Mouse (Mus musculus) right cerebral cortex, postnatal 4 days (tissue): Measurements from ENCODE around the gene Top2a.

Experiments
- DNase-seq: peaks from one replicate; pipeline ENCODE4 v3.0.0-alpha.2; 2022

The Top2a gene

DNA sequence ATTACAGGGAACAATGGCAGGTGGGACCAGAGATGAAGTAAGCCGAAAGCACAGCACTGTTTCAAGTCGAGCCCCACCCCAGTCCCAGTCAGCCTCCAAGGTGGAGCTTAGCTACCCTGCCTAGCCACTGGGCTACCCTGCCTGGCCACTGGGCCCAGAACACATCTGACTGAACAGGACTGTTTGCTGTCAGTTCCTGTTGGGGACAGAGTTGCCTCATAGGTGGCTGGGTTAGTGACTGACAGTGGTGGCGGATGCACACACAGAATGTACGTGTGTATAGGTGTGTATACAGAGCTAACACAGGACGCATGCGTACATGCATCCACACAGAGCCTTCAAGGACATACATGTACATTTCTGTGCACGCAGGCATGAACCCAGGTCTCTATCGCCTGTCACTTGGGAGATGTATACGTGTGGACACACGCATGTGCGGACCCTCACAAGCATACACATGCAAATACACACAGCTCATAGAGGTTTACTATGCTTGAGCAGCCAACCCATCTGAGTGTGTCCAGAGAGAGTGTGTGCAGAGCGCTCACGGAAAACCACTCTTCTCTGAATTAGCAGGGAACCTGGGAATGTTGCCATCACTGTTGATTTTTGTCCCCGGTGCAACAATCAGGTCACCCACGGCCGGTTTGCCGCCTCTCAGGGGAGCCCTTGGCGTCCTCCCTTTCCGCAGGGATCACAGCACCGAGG lies 42.5 kb downstream of the Top2a start:
- no peak for DNase-seq

GRCm38 (mm10) chr11:98979356-98979755 lies 44.6 kb downstream of the Top2a start:
- DNase-seq = no peak

- DNase-seq = no peak
Observed at GRCm38 (mm10) chr11:98978526-98979148, 45.4 kb downstream of the Top2a start.

DNA sequence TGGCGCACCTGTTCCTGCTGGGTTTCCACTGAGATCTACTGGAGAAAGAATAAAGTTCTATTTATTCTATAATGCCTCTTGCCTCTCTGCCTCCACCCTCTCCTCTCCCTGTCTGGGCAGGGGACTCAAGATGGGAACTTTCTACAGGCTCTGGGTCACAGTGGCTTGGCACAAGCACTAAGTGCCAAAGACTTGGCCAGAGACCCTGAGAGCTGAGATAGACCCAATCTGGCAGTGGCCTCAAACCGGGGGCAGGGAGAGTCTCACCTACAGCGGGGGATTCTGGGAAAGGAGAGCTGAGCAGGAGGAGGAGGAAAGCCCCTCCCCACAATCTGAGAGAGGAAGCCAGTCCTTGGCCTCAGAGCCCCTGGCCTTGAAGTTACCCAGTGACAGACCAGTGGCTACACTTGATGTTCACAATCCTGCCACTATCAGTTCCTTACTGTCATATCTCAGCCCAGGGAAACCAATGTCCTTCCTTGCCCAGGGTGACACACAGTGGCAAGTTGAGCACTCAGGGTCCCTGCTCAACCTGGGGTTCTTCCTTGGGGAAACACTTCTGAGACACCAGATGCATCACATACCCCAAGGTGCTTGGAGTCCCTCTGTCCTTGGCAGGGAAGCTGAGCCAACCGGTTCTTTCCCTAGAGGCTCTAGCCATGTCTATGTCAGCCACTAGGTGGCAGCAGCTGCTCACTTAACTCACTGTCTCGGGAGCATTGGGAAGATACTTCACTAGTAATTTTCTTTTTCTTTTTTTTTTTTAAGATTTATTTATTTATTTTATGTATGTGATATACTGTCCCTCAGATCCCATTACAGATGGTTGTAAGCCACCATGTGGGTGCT lies 48.9 kb downstream of the Top2a start:
- DNase-seq = peak; percentile 91

GRCm38 (mm10) chr11:98974213-98974612 lies 49.8 kb downstream of the Top2a start:
- DNase-seq = no peak

DNA sequence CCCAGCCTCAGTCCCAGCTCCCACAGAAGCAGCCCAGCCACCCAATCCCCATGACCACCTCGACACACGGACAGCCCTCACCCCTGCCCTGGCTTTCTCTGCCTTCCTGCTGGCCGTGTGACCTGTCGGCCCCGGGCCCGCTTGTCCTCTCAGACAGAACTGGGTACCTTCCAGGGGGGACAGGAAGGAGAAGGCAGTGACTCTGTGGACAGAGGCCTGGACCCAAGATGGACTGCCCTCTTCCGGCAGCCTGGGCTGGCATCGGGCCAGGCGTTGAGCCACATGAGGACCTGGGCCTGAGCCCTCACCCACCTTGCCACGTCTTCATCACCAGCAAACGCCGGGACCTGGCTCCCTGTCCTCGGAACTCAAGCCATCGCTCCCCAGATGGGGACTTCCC lies 50.4 kb downstream of the Top2a start:
- no peak for DNase-seq

- no peak for DNase-seq
Observed at GRCm38 (mm10) chr11:98972801-98973360, 51.1 kb downstream of the Top2a start.

DNA sequence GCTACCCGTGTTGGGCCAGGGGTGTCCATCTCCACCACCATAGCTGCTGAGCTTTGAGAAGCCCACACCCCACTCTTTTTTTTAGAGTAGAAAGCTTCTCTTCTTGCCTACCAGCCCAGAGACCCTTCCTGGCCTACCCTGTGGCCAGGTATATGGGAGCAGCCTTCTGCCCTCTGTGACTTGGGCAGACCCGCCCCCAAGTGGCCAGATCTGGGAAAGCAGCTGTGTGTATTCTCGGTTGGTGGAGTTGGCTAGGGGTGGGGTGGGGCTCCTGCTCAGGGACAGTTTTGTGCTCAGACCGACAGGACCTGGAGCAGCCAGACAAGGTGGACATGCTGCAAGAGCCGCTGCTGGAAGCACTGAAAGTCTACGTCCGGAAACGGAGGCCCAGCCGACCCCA lies 51.8 kb downstream of the Top2a start:
- DNase-seq = peak; percentile 83

- peak; percentile 74 for DNase-seq
Observed at GRCm38 (mm10) chr11:98971316-98972031, 52.5 kb downstream of the Top2a start.

DNA sequence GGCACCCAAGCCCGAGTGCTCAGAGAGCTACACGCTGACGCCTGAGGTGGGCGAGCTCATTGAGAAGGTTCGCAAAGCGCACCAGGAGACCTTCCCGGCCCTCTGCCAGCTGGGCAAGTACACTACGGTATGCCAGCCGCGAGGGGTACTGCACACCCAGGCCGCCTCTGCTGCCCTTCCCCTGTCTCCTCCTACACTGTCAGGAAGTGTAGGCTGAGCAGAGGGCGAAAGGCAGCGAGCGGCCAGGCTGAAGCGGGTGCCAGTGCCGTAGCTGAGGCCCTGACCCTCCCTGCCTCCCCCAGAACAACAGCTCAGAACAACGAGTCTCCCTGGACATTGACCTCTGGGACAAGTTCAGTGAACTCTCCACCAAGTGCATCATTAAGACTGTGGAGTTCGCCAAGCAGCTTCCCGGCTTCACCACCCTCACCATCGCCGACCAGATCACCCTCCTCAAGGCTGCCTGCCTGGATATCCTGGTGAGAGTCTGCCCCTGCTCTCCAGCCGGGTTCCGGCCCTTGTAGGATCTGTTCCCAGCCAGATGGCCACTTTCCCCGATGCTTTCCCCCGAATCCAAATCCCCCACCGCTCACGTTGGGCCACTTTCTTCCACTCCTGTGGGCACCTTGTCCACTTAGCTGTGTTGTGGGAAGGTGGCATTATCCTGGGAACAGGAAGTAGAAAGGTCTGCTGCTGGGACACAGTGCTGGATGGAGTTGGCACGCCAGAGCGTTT lies 53.6 kb downstream of the Top2a start:
- DNase-seq = peak; percentile 47

DNA sequence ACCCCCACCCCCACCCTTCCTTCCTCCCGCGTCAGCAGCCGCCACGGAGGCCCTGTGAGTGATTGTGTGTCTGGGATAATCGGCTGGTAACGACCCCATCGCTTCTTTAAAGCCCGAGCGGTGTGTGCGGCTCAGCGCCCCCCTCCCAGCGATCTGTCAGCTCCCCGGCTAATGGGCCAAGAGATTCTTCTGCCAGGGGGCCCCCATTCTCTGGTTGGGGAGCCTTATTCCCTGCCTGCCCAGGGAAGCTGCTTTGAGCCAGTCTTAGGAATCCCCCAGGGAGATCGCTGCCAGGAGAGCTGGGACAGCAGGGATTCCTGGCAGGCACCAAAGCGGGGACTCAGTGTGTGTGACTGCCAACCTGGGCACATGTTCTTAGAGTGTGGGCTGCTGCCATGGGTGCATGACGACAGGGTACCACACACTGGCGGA lies 54.5 kb downstream of the Top2a start:
- peak; percentile 70 for DNase-seq

DNA sequence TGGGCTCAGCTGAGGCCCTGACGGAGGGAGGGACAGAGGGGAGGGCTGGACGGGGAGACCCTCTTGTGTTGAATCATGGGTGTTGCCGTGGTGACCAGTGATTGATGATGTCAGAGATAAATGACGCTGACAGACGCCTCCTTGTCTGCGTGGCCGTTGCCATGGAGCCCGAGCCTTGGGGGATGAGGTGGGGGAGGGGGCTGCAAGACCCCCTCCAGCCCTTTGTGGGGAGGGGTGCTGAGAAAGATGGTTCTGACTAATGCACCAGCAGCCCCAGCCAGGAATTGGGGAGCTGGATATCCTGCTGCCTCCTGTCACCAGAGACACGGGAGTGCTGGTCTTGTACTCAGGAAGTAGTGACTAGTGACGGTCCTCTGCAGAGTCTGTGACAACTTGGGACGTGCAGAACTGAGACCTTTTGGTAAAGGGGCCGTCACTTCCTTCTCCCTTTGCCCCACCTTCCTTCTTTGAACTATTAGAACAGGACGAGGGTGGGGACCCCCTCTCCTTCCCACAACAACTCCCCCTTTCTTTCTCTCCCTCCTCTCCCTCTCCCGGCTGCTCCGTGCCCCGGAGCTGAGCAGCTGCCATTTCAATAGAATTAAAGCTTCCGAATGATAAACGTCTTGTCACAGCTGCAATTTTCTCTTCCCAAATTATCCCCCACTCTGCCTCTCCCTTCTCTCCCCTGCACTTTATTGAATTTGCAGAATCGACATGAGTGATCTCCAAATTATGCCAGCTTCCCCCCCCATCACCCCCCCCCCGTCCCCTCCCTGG lies 55.1 kb downstream of the Top2a start:
- DNase-seq = peak; percentile 39

DNA sequence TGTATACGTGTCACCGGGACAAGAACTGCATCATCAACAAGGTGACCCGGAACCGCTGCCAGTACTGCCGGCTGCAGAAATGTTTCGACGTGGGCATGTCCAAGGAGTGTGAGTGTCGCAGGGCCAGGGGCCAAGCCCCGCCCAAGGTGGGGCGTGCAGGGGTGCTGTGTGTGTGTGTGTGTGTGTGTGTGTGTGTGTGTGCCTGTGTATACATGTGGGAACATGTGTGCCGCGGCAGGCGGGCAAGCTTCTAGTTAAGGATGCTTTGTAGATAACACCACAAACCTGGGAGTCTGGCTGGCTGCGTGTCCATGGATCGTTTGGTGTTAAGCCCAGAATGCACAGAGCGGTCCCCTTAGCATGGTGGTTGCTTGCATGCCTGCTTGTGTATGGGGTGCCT lies 55.9 kb downstream of the Top2a start:
- DNase-seq = no peak

- DNase-seq = peak; percentile 67
Observed at GRCm38 (mm10) chr11:98966499-98967141, 57.4 kb downstream of the Top2a start.

DNA sequence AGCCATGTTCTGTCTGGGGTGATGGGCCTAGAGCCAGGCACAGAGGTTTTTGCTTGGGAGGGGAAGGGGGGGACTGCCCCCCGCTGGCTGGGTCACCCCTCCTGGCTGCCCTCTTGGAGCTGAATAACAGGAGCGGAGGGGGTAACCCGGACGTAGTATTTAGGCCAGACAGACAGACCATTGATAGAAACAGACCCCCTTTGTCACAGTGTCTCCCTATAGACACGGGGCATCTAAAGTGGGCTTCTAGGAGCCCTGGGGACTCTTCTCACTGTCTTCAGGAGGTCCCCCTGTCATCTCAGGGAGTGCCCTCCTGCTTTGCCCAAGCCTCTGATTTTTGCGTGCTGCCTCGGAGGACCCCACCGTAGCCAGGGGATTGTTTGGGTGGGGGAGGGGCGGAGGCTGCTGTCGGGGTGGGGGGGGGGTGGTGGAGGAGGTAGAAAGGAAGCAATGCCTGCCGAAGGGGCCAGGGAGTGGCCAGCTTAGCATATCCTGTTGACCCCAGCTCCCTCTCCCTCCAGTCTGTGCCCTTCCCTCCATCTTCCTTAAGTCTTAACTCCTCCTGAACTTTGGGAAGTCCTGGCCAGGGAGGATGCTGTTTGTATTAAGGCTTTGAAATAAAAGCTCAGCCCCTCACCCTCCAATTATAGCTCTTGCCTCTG lies 58.4 kb downstream of the Top2a start:
- DNase-seq = no peak

DNA sequence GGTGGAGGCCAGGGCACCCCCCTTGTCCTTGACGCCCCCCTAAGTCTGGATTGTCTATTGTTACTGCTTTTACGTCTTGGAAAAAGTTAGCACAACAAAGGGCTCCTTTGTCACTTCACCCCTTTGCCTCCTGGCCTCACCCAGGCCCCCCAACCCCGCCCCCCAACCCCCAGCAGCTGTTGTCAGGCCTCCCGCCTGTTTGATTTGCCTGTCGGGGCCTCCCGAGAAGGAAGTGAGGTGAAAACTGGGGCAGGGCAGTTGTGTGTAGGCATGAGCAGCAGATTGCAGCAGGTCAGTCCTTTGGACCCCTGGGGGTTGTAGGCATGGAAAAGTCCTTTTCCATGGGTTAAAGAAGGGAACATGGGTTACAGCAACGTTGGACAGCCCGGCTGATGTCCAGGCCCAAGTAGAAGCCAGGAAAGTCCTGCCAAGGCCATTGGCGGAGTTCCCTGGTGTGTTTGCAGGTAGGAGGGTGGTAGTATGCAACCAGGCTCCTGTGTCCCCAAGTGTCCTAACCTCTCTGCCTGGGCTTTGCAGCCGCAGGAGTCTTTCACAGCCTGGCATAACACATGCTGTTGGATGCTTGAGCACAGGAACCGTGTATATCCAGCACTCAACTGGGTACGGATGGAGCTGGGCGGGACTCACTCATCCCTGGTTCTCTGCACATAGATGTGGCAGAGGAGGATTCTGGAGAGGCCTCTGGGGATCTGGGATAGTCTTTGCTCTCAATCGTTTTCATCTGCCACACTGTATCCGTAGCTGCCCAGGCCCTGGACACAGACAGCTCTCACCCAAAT lies 59.2 kb downstream of the Top2a start:
- DNase-seq = no peak

- DNase-seq = no peak
Observed at GRCm38 (mm10) chr11:98964201-98964615, 59.8 kb downstream of the Top2a start.

DNA sequence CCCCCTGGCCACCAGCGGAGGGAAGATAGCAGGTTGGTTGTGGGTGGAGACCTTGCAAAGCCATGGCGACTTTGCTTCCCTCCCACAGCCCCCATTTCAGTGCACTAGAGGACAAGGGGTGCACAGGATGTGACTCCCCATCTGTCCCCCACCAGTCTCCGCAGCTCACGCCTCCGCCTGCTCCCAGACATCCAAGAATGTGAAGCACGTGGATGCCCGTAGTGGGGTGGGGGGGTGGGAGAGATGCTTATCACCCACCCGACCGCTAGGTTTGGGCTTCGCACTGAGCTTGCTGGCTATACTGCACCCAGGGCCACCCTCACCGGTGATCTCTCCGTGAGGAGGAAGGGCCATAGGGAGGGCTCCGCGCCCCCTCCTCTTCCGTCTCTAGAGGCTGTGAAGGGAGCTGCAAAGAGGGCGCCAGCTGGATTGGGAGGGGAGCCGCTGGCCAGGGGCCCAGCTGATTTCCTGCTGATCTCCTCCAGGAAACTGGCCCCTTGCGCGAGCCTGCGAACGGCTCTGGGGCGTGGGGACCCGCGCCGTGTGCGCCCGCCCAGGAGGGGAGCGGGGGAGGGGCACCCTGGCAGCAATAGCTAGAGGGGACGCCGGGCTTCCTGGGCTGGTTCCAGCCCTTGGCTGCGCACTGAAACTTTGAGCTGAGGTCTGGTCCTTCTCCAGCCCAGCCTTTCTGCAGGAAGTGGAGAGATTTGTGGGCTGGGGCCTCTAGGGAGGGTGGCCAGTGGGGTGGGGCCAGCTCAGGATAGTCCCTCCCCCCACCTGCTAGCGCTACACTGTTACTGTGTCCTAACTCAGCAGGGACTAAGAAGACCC lies 60.6 kb downstream of the Top2a start:
- DNase-seq = peak; percentile 80
